14 mouse cellular contexts compared by ENCODE assay signal in the genomic region with DNA sequence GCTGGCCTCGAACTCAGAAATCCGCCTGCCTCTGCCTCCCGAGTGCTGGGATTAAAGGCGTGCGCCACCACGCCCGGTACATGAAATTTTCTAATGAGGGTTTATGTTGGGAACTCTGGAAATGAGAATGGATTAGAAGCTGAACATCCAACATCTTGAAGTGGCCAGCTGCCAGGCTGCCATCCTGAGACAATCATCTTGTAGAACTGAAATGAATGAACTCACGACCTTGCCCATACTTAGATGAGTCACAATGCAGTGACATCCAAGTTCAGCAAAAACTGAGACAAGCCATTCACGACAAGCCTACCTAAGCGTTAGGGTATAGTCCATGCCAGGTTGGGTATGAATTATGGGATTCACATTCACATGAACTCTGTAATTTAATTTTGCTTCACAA.
"Had no signal": no experiment of that assay in that cellular context is flagged by ENCODE, and none has a peak within 500 bp of the region (broad histone marks: within the 10 kb centered on the region; RNA-seq: fewer than 3 reads in every experiment).

No protein-coding gene starts in this region.

- DNase-seq: gastrocnemius, postnatal 14 days; gastrocnemius, postnatal 36 days; heart, adult 11 months; heart, adult 2 months; heart, postnatal 14 days; heart, postnatal 36 days; kidney, adult 11 months; kidney, adult 2 months; kidney, adult 9 months; kidney, postnatal 14 days; kidney, postnatal 36 days; layer of hippocampus, adult 9-11 months; liver; liver, embryonic 13.5 days had no signal
